Mouse (Mus musculus) ES-E14 (cell line): Measurements from ENCODE around the gene Chst15.

Experiments
- CHD2 ChIP-seq: IDR thresholded peaks from 2 replicates; pipeline ENCODE4 v1.6.1; 2014; ENCODE audit warnings: mild to moderate bottlenecking, low read depth, low read length, inconsistent platforms
- MAFK ChIP-seq: IDR thresholded peaks from 2 replicates; pipeline ENCODE4 v1.6.1; 2014; ENCODE audit warnings: mild to moderate bottlenecking, low read depth, low read length, inconsistent platforms; ENCODE audit not compliant: insufficient read depth
- ZC3H11A ChIP-seq: IDR thresholded peaks from 2 replicates; pipeline ENCODE4 v1.6.1; 2012; ENCODE audit warnings: low read depth, mild to moderate bottlenecking, inconsistent platforms, low read length, borderline replicate concordance
- ZNF384 ChIP-seq: IDR thresholded peaks from 2 replicates; pipeline ENCODE4 v1.6.1; 2012; ENCODE audit warnings: low read depth, low read length, inconsistent platforms

GRCm38 (mm10) chr7:132355767-132356166, 38.7 kb upstream of the Chst15 start:
- no peak for TF ChIP-seq ZC3H11A
- TF ChIP-seq MAFK, result no peak
- no peak for TF ChIP-seq CHD2
- no peak for TF ChIP-seq ZNF384
